Mouse (Mus musculus) kidney, postnatal 14 days (tissue): ENCODE measurements at regions not wholly inside any gene's neighbourhood (a gene's known extent, or its start where the extent isn't known, plus 50 kb on each side); places are given as distances from the start of the nearest gene placed in this dataset.

Experiments
- DNase-seq: peaks from one replicate; pipeline ENCODE4 v3.0.0; 2022; ENCODE audit warnings: mixed read lengths

DNA sequence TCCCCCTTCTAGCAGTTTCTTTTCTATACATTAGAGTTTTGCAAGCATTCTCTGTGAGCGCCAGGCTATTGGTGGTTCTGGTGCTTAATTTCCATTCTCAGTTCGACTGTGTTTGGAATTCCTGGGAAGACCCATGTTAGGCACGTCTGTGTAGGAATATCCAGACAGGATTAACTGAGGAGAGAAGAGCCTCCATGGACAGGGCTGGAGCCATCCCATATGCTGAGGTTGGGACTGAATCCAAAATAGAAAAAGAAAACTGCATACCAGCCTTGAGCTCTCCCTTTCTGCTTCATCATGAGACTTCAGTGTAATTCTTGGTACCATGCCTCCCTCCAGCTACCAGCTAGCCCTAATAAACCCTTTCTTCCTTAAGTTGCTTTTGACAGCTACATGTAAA, 595.3 kb downstream of the Dok5 start:
- DNase-seq, result no peak

GRCm38 (mm10) chr2:171308486-171308885, 576.9 kb downstream of the Dok5 start:
- DNase-seq, result no peak

GRCm38 (mm10) chr2:171306000-171306399, 574.4 kb downstream of the Dok5 start:
- no peak for DNase-seq

DNA sequence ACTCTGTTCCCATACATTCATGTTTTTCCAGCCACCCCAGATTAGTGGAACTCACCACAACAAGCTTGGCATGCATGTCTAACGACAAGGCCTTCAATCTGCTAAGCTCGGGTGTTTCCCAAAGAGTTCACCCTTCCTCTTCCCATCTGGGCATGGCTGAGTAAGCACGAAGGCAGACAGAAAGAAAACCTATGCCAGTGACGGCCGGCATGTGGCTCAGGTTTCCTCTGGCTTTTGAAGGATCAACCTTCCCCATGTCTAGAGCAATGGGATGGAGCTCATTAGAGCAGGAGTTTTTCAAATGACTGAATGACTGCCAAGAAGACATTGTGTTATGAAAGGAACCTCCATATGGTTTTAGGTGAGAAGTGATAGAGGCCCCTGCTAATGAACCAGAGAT, 566.9 kb downstream of the Dok5 start:
- DNase-seq, result no peak

GRCm38 (mm10) chr2:171295603-171296002, 564.0 kb downstream of the Dok5 start:
- DNase-seq, result no peak

DNA sequence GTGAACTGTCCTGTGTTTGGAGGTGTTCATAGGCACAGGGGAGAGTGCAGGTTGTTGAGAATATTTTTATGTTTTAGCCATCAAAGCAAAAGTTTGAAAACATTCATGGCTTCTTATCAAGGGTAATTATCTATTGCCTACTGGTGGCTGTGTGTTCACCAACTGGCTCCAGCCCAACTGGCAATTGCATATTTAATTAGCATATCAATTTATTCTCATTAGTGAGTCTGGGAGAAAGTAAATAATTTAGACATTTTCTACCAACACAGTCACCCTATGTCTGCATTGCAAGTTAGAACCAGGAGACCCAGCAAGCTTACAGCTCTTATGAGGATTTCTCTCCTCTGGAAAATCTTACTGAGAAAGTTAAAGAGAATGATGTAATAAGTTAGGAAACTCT, 561.0 kb downstream of the Dok5 start:
- no peak for DNase-seq

- no peak for DNase-seq
These were observed 554.2 kb downstream of the Dok5 start for GRCm38 (mm10) chr2:171285719-171286394.

GRCm38 (mm10) chr2:171280132-171280531, 548.5 kb downstream of the Dok5 start:
- DNase-seq, result no peak

- no peak for DNase-seq
These were observed 547.7 kb downstream of the Dok5 start for GRCm38 (mm10) chr2:171279319-171279718.

- no peak for DNase-seq
These were observed 521.6 kb downstream of the Dok5 start for GRCm38 (mm10) chr2:171253194-171253593.

DNA sequence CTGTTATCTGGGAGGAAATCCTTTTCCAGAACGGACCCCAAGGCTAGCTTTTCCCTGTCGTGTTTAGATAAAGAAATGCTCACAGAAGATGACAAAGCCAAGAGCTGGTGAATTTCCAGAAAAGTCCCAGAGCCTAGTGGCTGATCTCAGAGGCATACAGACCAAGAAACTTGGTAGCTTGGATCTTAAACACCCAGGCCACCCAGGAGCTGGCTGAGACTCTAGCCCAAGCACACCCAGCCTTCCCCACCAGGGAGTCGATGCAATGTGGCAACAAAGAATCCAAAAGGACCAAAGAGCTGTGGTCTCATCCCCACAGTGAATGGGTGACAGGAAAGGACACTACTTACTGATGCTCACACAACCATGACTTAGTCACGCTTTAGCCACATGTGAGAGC, 513.8 kb downstream of the Dok5 start:
- no peak for DNase-seq

- no peak for DNase-seq
These were observed 510.7 kb downstream of the Dok5 start for GRCm38 (mm10) chr2:171242356-171242755.

DNA sequence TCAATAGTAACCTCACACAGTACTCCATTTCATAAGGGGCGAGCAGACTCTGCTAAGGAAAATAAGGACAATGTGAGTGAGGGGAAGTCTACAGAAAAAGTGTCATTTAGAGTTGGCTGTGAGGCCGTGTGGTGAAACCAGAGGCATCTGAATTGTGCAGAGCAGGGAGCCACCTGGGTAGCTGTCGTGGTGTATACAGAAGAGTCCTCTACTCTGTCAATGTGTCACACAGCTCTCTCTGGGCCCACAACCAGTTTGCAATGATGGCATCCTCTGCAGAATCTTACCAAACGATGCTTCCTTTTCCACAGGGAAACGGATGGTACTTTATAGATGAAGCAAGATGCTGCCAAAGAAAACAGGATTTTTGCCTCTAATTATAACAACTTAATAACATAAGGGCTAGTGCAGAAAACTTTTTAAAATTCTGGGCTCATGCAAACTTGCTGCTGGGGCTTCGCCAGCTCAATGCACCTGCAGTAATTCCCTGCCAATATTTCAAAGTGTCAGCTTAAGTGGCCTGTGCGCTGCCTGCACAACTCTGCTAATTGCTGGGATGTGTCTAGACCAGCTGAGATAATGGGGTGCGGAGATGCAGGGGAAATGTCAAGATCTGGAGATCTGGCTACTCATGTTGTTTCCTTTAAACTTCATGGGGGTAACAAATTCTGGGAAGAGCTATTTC, 505.8 kb downstream of the Dok5 start:
- no peak for DNase-seq

GRCm38 (mm10) chr2:171232812-171233211, 501.2 kb downstream of the Dok5 start:
- no peak for DNase-seq

- DNase-seq, result no peak
These were observed 499.9 kb downstream of the Dok5 start for GRCm38 (mm10) chr2:171231288-171232050.

GRCm38 (mm10) chr2:171230536-171230935, 498.9 kb downstream of the Dok5 start:
- no peak for DNase-seq

DNA sequence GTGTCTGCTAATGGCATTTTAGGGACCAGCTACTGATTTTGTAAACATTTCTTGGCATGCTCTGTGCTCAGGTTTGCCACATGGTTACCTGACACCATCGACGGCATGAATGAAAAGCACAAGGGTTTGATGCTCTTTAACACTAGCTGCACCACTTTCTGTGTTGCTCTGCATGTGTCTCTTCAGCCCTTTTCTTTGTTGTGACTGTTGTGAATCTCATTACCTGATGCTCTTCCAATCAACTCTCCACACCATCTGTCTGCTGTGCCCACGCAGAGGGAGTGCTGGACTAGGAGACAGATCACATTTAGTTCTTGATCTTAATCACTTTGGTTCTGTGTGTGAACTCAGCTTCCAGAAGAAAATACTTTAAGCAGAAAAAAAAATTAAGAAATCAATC, 496.6 kb downstream of the Dok5 start:
- DNase-seq, result no peak

DNA sequence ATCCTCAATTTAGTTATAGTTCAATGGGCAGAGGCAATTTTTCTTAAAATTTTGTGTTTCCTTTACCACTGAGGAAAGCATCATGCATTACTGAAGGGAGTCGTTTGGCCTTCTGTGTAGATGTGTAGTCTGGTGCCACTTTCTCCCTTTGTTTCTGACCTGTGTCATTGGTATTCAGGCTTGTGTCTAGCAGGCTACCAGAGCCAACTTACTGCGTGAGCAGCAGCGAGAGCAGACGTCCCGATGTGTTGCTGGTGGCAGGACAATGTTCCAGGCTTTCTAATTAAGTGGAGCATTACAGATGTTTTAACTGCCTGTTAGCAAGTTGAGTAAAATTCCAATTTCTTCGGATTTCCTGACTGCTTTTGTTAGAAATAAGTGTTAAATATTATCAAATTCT, 482.2 kb downstream of the Dok5 start:
- DNase-seq, result no peak

DNA sequence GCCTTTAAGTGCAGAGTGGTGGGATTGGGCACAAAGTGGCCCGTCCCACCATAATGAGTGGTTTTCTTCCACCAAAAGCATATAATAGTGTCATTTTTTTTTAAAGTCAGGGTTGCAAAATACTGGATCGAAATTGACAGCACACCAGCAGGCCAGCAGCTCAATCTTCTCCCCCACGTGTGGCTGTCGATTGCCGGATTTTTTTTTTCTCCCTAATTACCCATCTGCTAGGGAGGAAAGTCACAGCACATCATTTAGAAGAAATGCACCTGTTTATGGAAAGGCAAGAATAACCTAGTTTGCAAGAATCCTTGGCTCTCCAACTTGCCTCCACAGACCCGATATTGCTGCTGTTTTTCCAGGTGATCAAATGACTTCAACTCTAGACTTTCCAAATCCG, 464.9 kb downstream of the Dok5 start:
- DNase-seq, result no peak

- no peak for DNase-seq
These were observed 460.6 kb downstream of the Dok5 start for GRCm38 (mm10) chr2:171192181-171192580.
